Mouse (Mus musculus): ENCODE data around the gene Tmem60.

The Tmem60 gene

GRCm38 (mm10) chr5:20911741-20912140, 29.8 kb downstream of the Tmem60 start:
- no peak for DNase-seq

- peak; percentile 49 for DNase-seq
Observed at GRCm38 (mm10) chr5:20913372-20914275, 31.6 kb downstream of the Tmem60 start.

GRCm38 (mm10) chr5:20918967-20919366, 37.0 kb downstream of the Tmem60 start:
- DNase-seq = no peak

- DNase-seq = no peak
Observed at GRCm38 (mm10) chr5:20919566-20919965, 37.6 kb downstream of the Tmem60 start.

GRCm38 (mm10) chr5:20924608-20925007, 42.6 kb downstream of the Tmem60 start:
- DNase-seq = no peak

GRCm38 (mm10) chr5:20925451-20925850, 43.5 kb downstream of the Tmem60 start:
- DNase-seq = no peak

- DNase-seq = no peak
Observed at GRCm38 (mm10) chr5:20929669-20930151, 47.7 kb downstream of the Tmem60 start.

GRCm38 (mm10) chr5:20930430-20930829, 48.4 kb downstream of the Tmem60 start:
- DNase-seq = no peak

- DNase-seq = no peak
Observed at GRCm38 (mm10) chr5:20931300-20931699, 49.3 kb downstream of the Tmem60 start.

GRCm38 (mm10) chr5:20932585-20932984, 50.6 kb downstream of the Tmem60 start:
- no peak for DNase-seq

GRCm38 (mm10) chr5:20935934-20936333, 53.9 kb downstream of the Tmem60 start:
- DNase-seq = no peak

All from right cerebral cortex, postnatal 25 days (tissue).